Mouse (Mus musculus) spleen, adult 2 months (tissue): ENCODE results near the gene Calcoco1. TPM values are rescaled to one million over a fixed set of nuclear protein-coding genes. Genes with fewer than 3 reads are reported as not detected.

Experiments used
- DNase-seq, 2 experiments: peaks; one replicate each; pipeline versions ENCODE4 v3.0.0 to v3.0.0-alpha.2; 2012 to 2021; ENCODE audit warnings: low spot score in 2 of 2, low read depth in 1 of 2
- H3K27ac ChIP-seq: fragments of 200-500 bp; 2 replicates; pipeline ENCODE4 v1.5.1; 2012; ENCODE audit warnings: low read length, inconsistent platforms; ENCODE audit not compliant: insufficient read depth
- H3K27me3 ChIP-seq: fragments of 200-500 bp; 2 replicates; pipeline ENCODE4 v1.6.1; 2012; ENCODE audit warnings: mild to moderate bottlenecking, moderate library complexity, low read length, inconsistent platforms; ENCODE audit not compliant: control insufficient read depth, insufficient read depth
- H3K36me3 ChIP-seq: fragments of 200-500 bp; 2 replicates; pipeline ENCODE4 v1.6.1; 2012; ENCODE audit warnings: mild to moderate bottlenecking, low read length, inconsistent platforms; ENCODE audit not compliant: control insufficient read depth, insufficient read depth
- H3K4me1 ChIP-seq: fragments of 200-500 bp; 2 replicates; pipeline ENCODE4 v1.6.1; 2011; ENCODE audit warnings: inconsistent platforms; ENCODE audit not compliant: control insufficient read depth, insufficient read depth, insufficient read length
- H3K4me3 ChIP-seq: fragments of 200-500 bp; 2 replicates; pipeline ENCODE4 v1.5.1; 2011; ENCODE audit warnings: mild to moderate bottlenecking, inconsistent platforms; ENCODE audit not compliant: insufficient read depth, insufficient read length; ENCODE audit errors: extremely low read depth
- CTCF ChIP-seq: fragments of 200-500 bp; IDR thresholded peaks from 2 replicates; pipeline ENCODE4 v1.5.1; 2011; ENCODE audit warnings: mild to moderate bottlenecking, inconsistent platforms; ENCODE audit not compliant: insufficient read depth, insufficient read length, insufficient replicate concordance; ENCODE audit errors: extremely low read depth
- POLR2A ChIP-seq: fragments of 200-500 bp; IDR thresholded peaks from 2 replicates; pipeline ENCODE4 v1.6.1; 2011; ENCODE audit warnings: low read depth, low read length, inconsistent platforms
- WGBS: fragments of 180-500 bp; shearing (Covaris S2); methylation state at CpG from one replicate; pipeline ENCODE4 v1.1.7; 2018; 5-methylcytosine and 5-hydroxymethylcytosine counted together
- polyA plus RNA-seq: library from polyadenylated mRNA; depleted of rRNA; stranded (reverse); fragments of >200 nt; gene quantifications from 2 replicates; pipeline ENCODE4 v1.2.3, GENCODE M21; 2012

Calcoco1 gene
- polyA plus RNA-seq, 1 experiment = 34.9 TPM

- no peaks in the 10 kb centered on the region for H3K27me3 ChIP-seq
- 93% methylated on average over 12 of the region's 12 CpGs for WGBS
- TF ChIP-seq POLR2A (no peak), CTCF (no peak)
- H3K4me3 ChIP-seq = no peak overlapping the region
- no peaks in the 10 kb centered on the region; the same call in 1 of the 2 replicates for H3K4me1 ChIP-seq
- H3K36me3 ChIP-seq = peaks cover 26% of the 10 kb centered on the region
- no peak for DNase-seq
- H3K27ac ChIP-seq = no peak overlapping the region
Measured at GRCm38 (mm10) chr15:102716132-102716531, 5.8 kb downstream of the Calcoco1 start.

- H3K4me3 ChIP-seq = no peak overlapping the region
- peaks cover 39% of the 10 kb centered on the region for H3K36me3 ChIP-seq
- TF ChIP-seq CTCF (no peak), POLR2A (no peak)
Measured at GRCm38 (mm10) chr15:102707736-102708269, 14.2 kb downstream of the Calcoco1 start.

GRCm38 (mm10) chr15:102705923-102706503 lies 16.0 kb downstream of the Calcoco1 start:
- no peak for DNase-seq
- no peak overlapping the region for H3K4me3 ChIP-seq
- H3K27me3 ChIP-seq = no peaks in the 10 kb centered on the region
- no peak overlapping the region for H3K27ac ChIP-seq
- TF ChIP-seq CTCF (no peak), POLR2A (no peak)
- no peaks in the 10 kb centered on the region for H3K4me1 ChIP-seq
- peaks cover 31% of the 10 kb centered on the region for H3K36me3 ChIP-seq
- WGBS = 92% methylated on average over 7 of the region's 7 CpGs

More at GRCm38 (mm10) chr15:102707736-102708269, 14.2 kb downstream of the Calcoco1 start:
- DNase-seq = no peak
- 90% methylated on average over 6 of the region's 6 CpGs for WGBS
- Histone ChIP-seq H3K4me1 (no peaks in the 10 kb centered on the region), H3K27me3 (no peaks in the 10 kb centered on the region), H3K27ac (no peak overlapping the region)

GRCm38 (mm10) chr15:102705226-102705894 lies 16.6 kb downstream of the Calcoco1 start:
- DNase-seq = no peak
- TF ChIP-seq POLR2A = no peak
- no peak for TF ChIP-seq CTCF
- 69% methylated on average over 9 of the region's 9 CpGs for WGBS
- Histone ChIP-seq H3K27ac (no peak overlapping the region), H3K4me3 (no peak overlapping the region), H3K4me1 (no peaks in the 10 kb centered on the region), H3K27me3 (no peaks in the 10 kb centered on the region), H3K36me3 (peaks cover 25% of the 10 kb centered on the region)

GRCm38 (mm10) chr15:102704806-102705205 lies 17.2 kb downstream of the Calcoco1 start:
- WGBS = 64% methylated on average over 5 of the region's 5 CpGs
- TF ChIP-seq CTCF (no peak), POLR2A (no peak)

GRCm38 (mm10) chr15:102702972-102703371 lies 19.0 kb downstream of the Calcoco1 start:
- DNase-seq = no peak
- H3K4me1 ChIP-seq = no peaks in the 10 kb centered on the region
- no peak overlapping the region for H3K4me3 ChIP-seq
- H3K36me3 ChIP-seq = peaks cover 5% of the 10 kb centered on the region
- 58% methylated on average over 3 of the region's 3 CpGs for WGBS
- H3K27me3 ChIP-seq = no peaks in the 10 kb centered on the region
- TF ChIP-seq POLR2A (no peak), CTCF (no peak)
- no peak overlapping the region for H3K27ac ChIP-seq

More at GRCm38 (mm10) chr15:102704806-102705205, 17.2 kb downstream of the Calcoco1 start:
- no peaks in the 10 kb centered on the region for H3K27me3 ChIP-seq
- H3K4me1 ChIP-seq = no peaks in the 10 kb centered on the region
- DNase-seq = no peak
- no peak overlapping the region for H3K27ac ChIP-seq
- H3K4me3 ChIP-seq = no peak overlapping the region
- peaks cover 22% of the 10 kb centered on the region for H3K36me3 ChIP-seq

GRCm38 (mm10) chr15:102698193-102698592 lies 23.8 kb downstream of the Calcoco1 start:
- 3% methylated on average over 11 of the region's 11 CpGs for WGBS
- no peak overlapping the region for H3K4me3 ChIP-seq
- H3K4me1 ChIP-seq = no peaks in the 10 kb centered on the region
- no peaks in the 10 kb centered on the region for H3K36me3 ChIP-seq
- peak in 1 of 2 experiments; percentile 59 for DNase-seq
- peak; percentile 86 for TF ChIP-seq CTCF
- no peak for TF ChIP-seq POLR2A
- H3K27me3 ChIP-seq = peaks cover 13% of the 10 kb centered on the region
- no peak overlapping the region for H3K27ac ChIP-seq
